Mouse (Mus musculus) G1E (cell line): ENCODE measurements around the gene Lrrfip1. TPM values are rescaled to one million over a fixed set of nuclear protein-coding genes. Genes with fewer than 3 reads are reported as not detected.

Experiments used
- ATAC-seq: 2 replicates; pipeline ENCODE4 v1.8.0; 2016; ENCODE audit warnings: mild to moderate bottlenecking; ENCODE audit not compliant: insufficient number of reproducible peaks, poor library complexity, low FRiP score, severe bottlenecking; ENCODE audit errors: extremely low read depth
- DNase-seq: peaks from one replicate; pipeline ENCODE4 v3.0.0; 2012; ENCODE audit warnings: low spot score
- H3K27me3 ChIP-seq: 2 replicates; pipeline ENCODE4 v1.6.1; 2012; ENCODE audit warnings: mild to moderate bottlenecking, low read length, inconsistent platforms; ENCODE audit not compliant: insufficient read depth
- H3K36me3 ChIP-seq: replicated peaks from 2 replicates; pipeline ENCODE3; 2012; ENCODE audit warnings: mild to moderate bottlenecking, inconsistent platforms
- H3K4me1 ChIP-seq: 2 replicates; pipeline ENCODE4 v1.6.1; 2012; ENCODE audit warnings: low read depth, low read length, inconsistent platforms, mixed read lengths; ENCODE audit not compliant: insufficient read depth
- H3K4me3 ChIP-seq: 2 replicates; pipeline ENCODE4 v1.5.1; 2012; ENCODE audit warnings: low read depth, mild to moderate bottlenecking, inconsistent platforms, low read length, moderate library complexity, mixed read lengths
- H3K9me3 ChIP-seq: replicated peaks from 2 replicates; pipeline ENCODE4 v1.6.1; 2012; ENCODE audit warnings: inconsistent platforms
- CTCF ChIP-seq: IDR thresholded peaks from 2 replicates; pipeline ENCODE4 v1.5.1; 2012; ENCODE audit warnings: low read depth, low read length, inconsistent platforms, mixed read lengths
- GATA1 ChIP-seq: IDR thresholded peaks from 2 replicates; pipeline ENCODE4 v1.6.1; 2012; ENCODE audit warnings: borderline replicate concordance, low read length, inconsistent platforms, mixed read lengths
- GATA2 ChIP-seq: IDR thresholded peaks from 2 replicates; pipeline ENCODE4 v1.6.1; 2012; ENCODE audit warnings: low read depth, low read length, inconsistent platforms, borderline replicate concordance
- POLR2AphosphoS5 ChIP-seq: IDR thresholded peaks from 2 replicates; pipeline ENCODE4 v1.6.1; 2012; ENCODE audit warnings: low read depth, low read length, inconsistent platforms; ENCODE audit not compliant: insufficient replicate concordance
- TAL1 ChIP-seq: conservative IDR thresholded peaks from 2 replicates; pipeline ENCODE4 v1.6.1; 2012; ENCODE audit warnings: low read depth, low read length, inconsistent platforms, mixed read lengths
- polyA plus RNA-seq: library from polyadenylated mRNA; stranded (reverse); fragments of >175 nt; gene quantifications from 2 replicates; pipeline ENCODE4 v1.2.3, GENCODE M21; 2012
- total RNA-seq, 2 experiments: library from RNA; stranded (forward) in 1 of 2; stranded (reverse) in 1 of 2; fragments of 200-1000 nt in 1 of 2; fragments of >200 nt in 1 of 2; fragmentation: Nextera tagmentation in 1 of 2; gene quantifications; 2 replicates each; pipeline ENCODE4 v1.2.3; 2014 to 2017

Lrrfip1 gene
- total and polyA plus RNA-seq, 3 experiments = 0.22 TPM; not detected in 2

GRCm38 (mm10) chr1:91008746-91009145, 10.2 kb downstream of the Lrrfip1 start:
- ATAC-seq = no peak
- H3K36me3 ChIP-seq = no peaks in the 10 kb centered on the region
- TF ChIP-seq CTCF (no peak), TAL1 (no peak), GATA2 (no peak), POLR2AphosphoS5 (no peak), GATA1 (no peak)
- no peak for DNase-seq
- no peaks in the 10 kb centered on the region for H3K27me3 ChIP-seq
- no peak overlapping the region for H3K4me3 ChIP-seq
- no peaks in the 10 kb centered on the region for H3K4me1 ChIP-seq
- H3K9me3 ChIP-seq = peaks cover 66% of the 10 kb centered on the region

- no peak for ATAC-seq
- Histone ChIP-seq H3K27me3 (no peaks in the 10 kb centered on the region), H3K4me3 (no peak overlapping the region), H3K9me3 (peaks cover 68% of the 10 kb centered on the region), H3K36me3 (no peaks in the 10 kb centered on the region), H3K4me1 (no peaks in the 10 kb centered on the region)
- TF ChIP-seq CTCF (no peak), POLR2AphosphoS5 (no peak), GATA2 (no peak), TAL1 (no peak), GATA1 (no peak)
- DNase-seq = no peak
Observed at GRCm38 (mm10) chr1:91009266-91009665, 10.7 kb downstream of the Lrrfip1 start.

GRCm38 (mm10) chr1:91010216-91010615, 11.7 kb downstream of the Lrrfip1 start:
- Histone ChIP-seq H3K36me3 (no peaks in the 10 kb centered on the region), H3K9me3 (peaks cover 75% of the 10 kb centered on the region), H3K4me3 (no peak overlapping the region), H3K27me3 (no peaks in the 10 kb centered on the region), H3K4me1 (no peaks in the 10 kb centered on the region)
- DNase-seq (no peak), ATAC-seq (no peak)
- no peak for TF ChIP-seq CTCF
- no peak for TF ChIP-seq POLR2AphosphoS5
- no peak for TF ChIP-seq GATA1
- no peak for TF ChIP-seq GATA2
- TF ChIP-seq TAL1 = no peak

- Histone ChIP-seq H3K36me3 (no peaks in the 10 kb centered on the region), H3K27me3 (no peaks in the 10 kb centered on the region), H3K9me3 (peaks cover 80% of the 10 kb centered on the region), H3K4me3 (no peak overlapping the region), H3K4me1 (no peaks in the 10 kb centered on the region)
- no peak for ATAC-seq
- no peak for DNase-seq
- no peak for TF ChIP-seq GATA2
- TF ChIP-seq POLR2AphosphoS5 = no peak
- no peak for TF ChIP-seq GATA1
- TF ChIP-seq TAL1 = no peak
- no peak for TF ChIP-seq CTCF
Observed at GRCm38 (mm10) chr1:91010716-91011115, 12.2 kb downstream of the Lrrfip1 start.

- ATAC-seq (no peak), DNase-seq (no peak)
- H3K4me1 ChIP-seq = no peaks in the 10 kb centered on the region
- no peak for TF ChIP-seq POLR2AphosphoS5
- TF ChIP-seq TAL1 = no peak
- no peak for TF ChIP-seq GATA2
- TF ChIP-seq CTCF = no peak
- no peak for TF ChIP-seq GATA1
- H3K4me3 ChIP-seq = no peak overlapping the region
- H3K27me3 ChIP-seq = no peaks in the 10 kb centered on the region
- H3K9me3 ChIP-seq = peaks cover 77% of the 10 kb centered on the region
- no peaks in the 10 kb centered on the region for H3K36me3 ChIP-seq
Observed at GRCm38 (mm10) chr1:91011336-91011735, 12.8 kb downstream of the Lrrfip1 start.

- no peak for ATAC-seq
- H3K36me3 ChIP-seq = no peaks in the 10 kb centered on the region
- no peaks in the 10 kb centered on the region for H3K4me1 ChIP-seq
- H3K4me3 ChIP-seq = no peak overlapping the region
- H3K9me3 ChIP-seq = peaks cover 87% of the 10 kb centered on the region
- H3K27me3 ChIP-seq = no peaks in the 10 kb centered on the region
- no peak for DNase-seq
- TF ChIP-seq TAL1 (no peak), CTCF (no peak), GATA1 (no peak), GATA2 (no peak), POLR2AphosphoS5 (no peak)
Observed at GRCm38 (mm10) chr1:91013803-91014202, 15.3 kb downstream of the Lrrfip1 start.
